Mouse (Mus musculus): ENCODE measurements around the gene Rabgap1.

GRCm38 (mm10) chr2:37480039-37480438 is 37.0 kb downstream of the Rabgap1 start:
- TF ChIP-seq CTCF (IDR thresholded peaks at IDR 0.05 in 2 of 3, conservative IDR thresholded peaks at IDR 0.05 in 1 of 3; ENCODE audit: control insufficient read depth in 1 of 3, insufficient read depth in 1 of 3, low read depth in 2 of 3, low read length in 3 of 3, poor library complexity in 1 of 3, severe bottlenecking in 1 of 3) (no peak), CHD2 (IDR thresholded peaks at IDR 0.05; ENCODE audit: low read length) (no peak), RAD21 (IDR thresholded peaks at IDR 0.05; ENCODE audit: low read depth, low read length) (no peak), ELF1 (IDR thresholded peaks at IDR 0.05; ENCODE audit: low read depth, low read length) (no peak), POLR2A (IDR thresholded peaks at IDR 0.05; ENCODE audit: control insufficient read depth in 1 of 2, insufficient read depth in 1 of 2, low read depth in 1 of 2, low read length in 2 of 2, poor library complexity in 1 of 2) (no peak), EP300 (IDR thresholded peaks at IDR 0.05; ENCODE audit: low read depth in 1 of 2, low read length in 2 of 2) (peak; percentile 31 to 68; a peak in 3 of 4 replicates), USF2 (IDR thresholded peaks at IDR 0.05; ENCODE audit: borderline replicate concordance in 1 of 2, insufficient read depth in 1 of 2, low read depth in 1 of 2, low read length in 2 of 2) (no peak), ZC3H11A (IDR thresholded peaks at IDR 0.05; ENCODE audit: low read depth, low read length) (no peak), MAZ (IDR thresholded peaks at IDR 0.05; ENCODE audit: low read depth, low read length) (no peak), MAX (IDR thresholded peaks at IDR 0.05; ENCODE audit: low read length) (no peak), TAL1 (IDR thresholded peaks at IDR 0.05; ENCODE audit: low read length) (0 out of 2 replicates have a peak, but pooled peaks have one; percentile 29)

Measured in MEL (cell line).